Mouse (Mus musculus) liver, embryonic 14.5 days (tissue): ENCODE data around the gene Mup6. TPM values are rescaled to one million over a fixed set of nuclear protein-coding genes. Genes with fewer than 3 reads are reported as not detected.

ENCODE experiments used
- polyA plus RNA-seq, 2 experiments: library from polyadenylated mRNA; depleted of rRNA in 1 of 2; stranded (reverse) in 1 of 2; unstranded in 1 of 2; fragments of >200 nt; fragmentation: Nextera tagmentation in 1 of 2; extraction: Ambion mirVana in 1 of 2; gene quantifications; 2 replicates each; pipeline versions ENCODE4 v1.2.1 to v1.2.3; 2012 to 2014

The Mup6 gene
- polyA plus RNA-seq, 2 experiments = not detected

Other genes starting within 250 kb of the Mup6 start
- 4.9 and 8.1 TPM in 2 replicates for gene Inip, start 162.7 kb upstream of the Mup6 start, polyA plus RNA-seq (2012; rRNA removed)
- gene Inip, start 162.7 kb upstream of the Mup6 start, polyA plus RNA-seq (2014; fragmentation: Nextera tagmentation; extraction: Ambion mirVana) = 16.7 and 17.0 TPM in 2 replicates
- gene Snx30, start 158.5 kb upstream of the Mup6 start, polyA plus RNA-seq (2012; rRNA removed) = 1.2 and 1.6 TPM in 2 replicates
- gene Snx30, start 158.5 kb upstream of the Mup6 start, polyA plus RNA-seq (2014; fragmentation: Nextera tagmentation; extraction: Ambion mirVana) = 2.2 and 2.5 TPM in 2 replicates
- not detected in 2 replicates for gene Slc46a2, start 49.2 kb upstream of the Mup6 start, polyA plus RNA-seq (2012; rRNA removed)
- gene Slc46a2, start 49.2 kb upstream of the Mup6 start, polyA plus RNA-seq (2014; fragmentation: Nextera tagmentation; extraction: Ambion mirVana) = not detected in 2 replicates
- gene Mup4, start 3.6 kb upstream of the Mup6 start, polyA plus RNA-seq (2012; rRNA removed) = not detected in 2 replicates
- not detected in 2 replicates for gene Mup4, start 3.6 kb upstream of the Mup6 start, polyA plus RNA-seq (2014; fragmentation: Nextera tagmentation; extraction: Ambion mirVana)
- gene Mup7, start 106.2 kb downstream of the Mup6 start, polyA plus RNA-seq (2012; rRNA removed) = not detected in 2 replicates
- gene Mup7, start 106.2 kb downstream of the Mup6 start, polyA plus RNA-seq (2014; fragmentation: Nextera tagmentation; extraction: Ambion mirVana) = not detected in 2 replicates
- not detected in 2 replicates for gene Mup2, start 190.0 kb downstream of the Mup6 start, polyA plus RNA-seq (2012; rRNA removed)
- not detected in 2 replicates for gene Mup2, start 190.0 kb downstream of the Mup6 start, polyA plus RNA-seq (2014; fragmentation: Nextera tagmentation; extraction: Ambion mirVana)